Mouse (Mus musculus) liver, embryonic 14.5 days (tissue): Measurements from ENCODE around the gene Wfdc17. TPM values are rescaled to one million over a fixed set of nuclear protein-coding genes. Genes with fewer than 3 reads are reported as not detected.

Experiments
- ATAC-seq: fragments of 200-750 bp; cut with Nextera tagmentation; 2 replicates; pipeline ENCODE4 v1.8.0; 2017; ENCODE audit warnings: moderate number of reproducible peaks, mild to moderate bottlenecking, moderate library complexity; ENCODE audit not compliant: insufficient read depth
- DNase-seq, 3 experiments: peaks; one replicate each; pipeline ENCODE4 v3.0.0-alpha.2; 2012 to 2013; ENCODE audit warnings: low read depth in 3 of 3, low spot score in 3 of 3
- H3K27ac ChIP-seq: fragments of 300-500 bp; sonication (generic); 2 replicates; pipeline ENCODE4 v1.5.1; 2014; ENCODE audit warnings: moderate library complexity, mild to moderate bottlenecking, control low read depth, inconsistent platforms
- H3K27me3 ChIP-seq: fragments of 300-500 bp; sonication (generic); 2 replicates; pipeline ENCODE4 v1.6.1; 2014; ENCODE audit warnings: mild to moderate bottlenecking, low read length, moderate library complexity; ENCODE audit not compliant: control insufficient read depth, insufficient read depth
- H3K36me3 ChIP-seq: fragments of 300-500 bp; sonication (generic); replicated peaks from 2 replicates; pipeline ENCODE4 v1.6.1; 2014; ENCODE audit warnings: low read depth; ENCODE audit not compliant: control insufficient read depth, insufficient read depth
- H3K4me1 ChIP-seq, 2 experiments: fragments of 200-500 bp in 1 of 2; fragments of 300-500 bp in 1 of 2; sonication (generic) in 1 of 2; replicated peaks; 2 replicates each; pipeline ENCODE4 v1.6.1; 2012 to 2014; ENCODE audit warnings: antibody characterized with exemption in 1 of 2, inconsistent platforms in 1 of 2, low read length in 1 of 2; ENCODE audit not compliant: control insufficient read depth in 2 of 2, insufficient read depth in 2 of 2
- H3K4me2 ChIP-seq: fragments of 300-500 bp; sonication (generic); 2 replicates; pipeline ENCODE4 v1.6.1; 2014; ENCODE audit warnings: low read depth, mild to moderate bottlenecking, control low read depth, moderate library complexity
- H3K4me3 ChIP-seq, 2 experiments: fragments of 200-500 bp in 1 of 2; fragments of 300-500 bp in 1 of 2; sonication (generic) in 1 of 2; 2 replicates each; pipeline ENCODE4 v1.5.1; 2012 to 2014; ENCODE audit warnings: low read depth in 2 of 2, low read length in 2 of 2, mild to moderate bottlenecking in 2 of 2, control low read depth in 1 of 2, inconsistent platforms in 1 of 2, moderate library complexity in 1 of 2; ENCODE audit not compliant: insufficient read depth in 1 of 2
- H3K9ac ChIP-seq: fragments of 300-500 bp; sonication (generic); replicated peaks from 2 replicates; pipeline ENCODE4 v1.6.1; 2014; ENCODE audit warnings: mild to moderate bottlenecking, control low read depth, moderate library complexity
- H3K9me3 ChIP-seq: fragments of 300-500 bp; sonication (generic); 2 replicates; pipeline ENCODE4 v1.6.1; 2016; ENCODE audit warnings: low read length, mixed read lengths; ENCODE audit not compliant: control insufficient read depth
- CTCF ChIP-seq: IDR thresholded peaks from 2 replicates; pipeline ENCODE4 v1.5.1; 2016; ENCODE audit warnings: antibody characterized with exemption, low read depth, control low read depth
- EP300 ChIP-seq: IDR thresholded peaks from 2 replicates; pipeline ENCODE4 v1.6.1; 2016; ENCODE audit warnings: antibody characterized with exemption, low read depth
- WGBS: fragments of 180-500 bp; shearing (Covaris S2); extraction: QIAGEN DNeasy Blood & Tissue Kit; methylation state at CpG from one replicate; pipeline ENCODE4 v1.1.7; 2014; ENCODE audit not compliant: insufficient replicate concordance; 5-methylcytosine and 5-hydroxymethylcytosine counted together
- polyA plus RNA-seq, 2 experiments: library from polyadenylated mRNA; depleted of rRNA in 1 of 2; stranded (reverse) in 1 of 2; unstranded in 1 of 2; fragments of >200 nt; fragmentation: Nextera tagmentation in 1 of 2; extraction: Ambion mirVana in 1 of 2; gene quantifications; 2 replicates each; pipeline versions ENCODE4 v1.2.1 to v1.2.3; 2012 to 2014

Wfdc17 gene
- polyA plus RNA-seq, 2 experiments = 7.9 to 21.7 TPM

- H3K4me3 ChIP-seq = peak within 1 kb of the TSS; percentile 93
- DNase-seq = peak; percentile 74 to 75 (median 74)
- peak; percentile 95 for ATAC-seq
- H3K36me3 ChIP-seq = peaks cover 11% of the 10 kb centered on the region
- TF ChIP-seq EP300 (no peak), CTCF (0 out of 2 replicates have a peak, but pooled peaks have one; percentile 8)
- under 1% methylated on average over 47 of the region's 47 CpGs for WGBS
- H3K27me3 ChIP-seq = no peaks in the 10 kb centered on the region
- peak within 1 kb of the TSS; percentile 80 for H3K9ac ChIP-seq
- peak within 1 kb of the TSS; percentile 86 for H3K4me2 ChIP-seq
- no peaks in the 10 kb centered on the region; the same call in 1 of the 2 replicates for H3K9me3 ChIP-seq
- H3K4me1 ChIP-seq = peaks cover 2 to 13% of the 10 kb centered on the region in 2 experiments
- peak within 1 kb of the TSS; percentile 20; the same call in 1 of the 2 replicates for H3K27ac ChIP-seq
Observed at GRCm38 (mm10) chr11:83753581-83754181, 49.9 kb downstream of the Wfdc17 start, which contains the start of gene Heatr6. Heatr6 (plus strand) TSS chr11:83753696.

- Histone ChIP-seq H3K36me3 (peaks cover 11% of the 10 kb centered on the region), H3K27me3 (no peaks in the 10 kb centered on the region), H3K9me3 (no peaks in the 10 kb centered on the region; the same call in 1 of the 2 replicates), H3K4me2 (peak overlapping the region; percentile 86), H3K4me1 (peaks cover 2 to 13% of the 10 kb centered on the region in 2 experiments), H3K27ac (no peak overlapping the region), H3K4me3 (peak overlapping the region; percentile 93), H3K9ac (peak overlapping the region; percentile 80)
- no peak for ATAC-seq
- TF ChIP-seq CTCF = no peak
- TF ChIP-seq EP300 = no peak
- DNase-seq = no peak
- 8% methylated on average over 8 of the region's 8 CpGs for WGBS
Observed at GRCm38 (mm10) chr11:83754227-83754626, 50.4 kb downstream of the Wfdc17 start.

Other genes starting within 250 kb of the Wfdc17 start
- gene Mmp28, start 240.9 kb upstream of the Wfdc17 start, polyA plus RNA-seq (2012; rRNA removed) = 0.31 and 0.34 TPM in 2 replicates
- 0.10 and 0.24 TPM in 2 replicates for gene Mmp28, start 240.9 kb upstream of the Wfdc17 start, polyA plus RNA-seq (2014; fragmentation: Nextera tagmentation; extraction: Ambion mirVana)
- gene Taf15, start 230.9 kb upstream of the Wfdc17 start, polyA plus RNA-seq (2012; rRNA removed) = 18.4 and 43.1 TPM in 2 replicates
- 1.9 and 2.2 TPM in 2 replicates for gene Taf15, start 230.9 kb upstream of the Wfdc17 start, polyA plus RNA-seq (2014; fragmentation: Nextera tagmentation; extraction: Ambion mirVana)
- gene Heatr9, start 181.8 kb upstream of the Wfdc17 start, polyA plus RNA-seq (2012; rRNA removed) = not detected in 2 replicates
- gene Heatr9, start 181.8 kb upstream of the Wfdc17 start, polyA plus RNA-seq (2014; fragmentation: Nextera tagmentation; extraction: Ambion mirVana) = not detected in 2 replicates
- gene Ccl5, start 173.5 kb upstream of the Wfdc17 start, polyA plus RNA-seq (2012; rRNA removed) = 0.39 and 0.42 TPM in 2 replicates
- gene Ccl5, start 173.5 kb upstream of the Wfdc17 start, polyA plus RNA-seq (2014; fragmentation: Nextera tagmentation; extraction: Ambion mirVana) = 0.77 and 0.95 TPM in 2 replicates
- 5.7 and 9.7 TPM in 2 replicates for gene Ccl9, start 125.4 kb upstream of the Wfdc17 start, polyA plus RNA-seq (2012; rRNA removed)
- 33.4 and 35.5 TPM in 2 replicates for gene Ccl9, start 125.4 kb upstream of the Wfdc17 start, polyA plus RNA-seq (2014; fragmentation: Nextera tagmentation; extraction: Ambion mirVana)
- 2.4 and 2.6 TPM in 2 replicates for gene Ccl6, start 110.9 kb upstream of the Wfdc17 start, polyA plus RNA-seq (2012; rRNA removed)
- gene Ccl6, start 110.9 kb upstream of the Wfdc17 start, polyA plus RNA-seq (2014; fragmentation: Nextera tagmentation; extraction: Ambion mirVana) = 9.2 and 12.7 TPM in 2 replicates
- not detected in 2 replicates for gene Rpl9-ps1, start 58.4 kb upstream of the Wfdc17 start, polyA plus RNA-seq (2012; rRNA removed)
- not detected in 2 replicates for gene Rpl9-ps1, start 58.4 kb upstream of the Wfdc17 start, polyA plus RNA-seq (2014; fragmentation: Nextera tagmentation; extraction: Ambion mirVana)
- 0.83 and 1.2 TPM in 2 replicates for gene Ccl3, start 54.6 kb upstream of the Wfdc17 start, polyA plus RNA-seq (2012; rRNA removed)
- 1.1 TPM in 2 replicates for gene Ccl3, start 54.6 kb upstream of the Wfdc17 start, polyA plus RNA-seq (2014; fragmentation: Nextera tagmentation; extraction: Ambion mirVana)
- 0.31 and 0.45 TPM in 2 replicates for gene Ccl4, start 41.4 kb upstream of the Wfdc17 start, polyA plus RNA-seq (2012; rRNA removed)
- 0.30 and 0.84 TPM in 2 replicates for gene Ccl4, start 41.4 kb upstream of the Wfdc17 start, polyA plus RNA-seq (2014; fragmentation: Nextera tagmentation; extraction: Ambion mirVana)
- gene Wfdc18, start 5.0 kb downstream of the Wfdc17 start, polyA plus RNA-seq (2012; rRNA removed) = not detected in 2 replicates
- not detected in 2 replicates for gene Wfdc18, start 5.0 kb downstream of the Wfdc17 start, polyA plus RNA-seq (2014; fragmentation: Nextera tagmentation; extraction: Ambion mirVana)
- 4.9 and 6.5 TPM in 2 replicates for gene Wfdc21, start 42.9 kb downstream of the Wfdc17 start, polyA plus RNA-seq (2012; rRNA removed)
- 12.4 and 22.8 TPM in 2 replicates for gene Wfdc21, start 42.9 kb downstream of the Wfdc17 start, polyA plus RNA-seq (2014; fragmentation: Nextera tagmentation; extraction: Ambion mirVana)
- gene Heatr6, start 49.7 kb downstream of the Wfdc17 start, polyA plus RNA-seq (2012; rRNA removed) = 3.6 and 3.8 TPM in 2 replicates
- 5.6 and 6.0 TPM in 2 replicates for gene Heatr6, start 49.7 kb downstream of the Wfdc17 start, polyA plus RNA-seq (2014; fragmentation: Nextera tagmentation; extraction: Ambion mirVana)
- 1.8 and 2.2 TPM in 2 replicates for gene Hnf1b, start 146.1 kb downstream of the Wfdc17 start, polyA plus RNA-seq (2012; rRNA removed)
- gene Hnf1b, start 146.1 kb downstream of the Wfdc17 start, polyA plus RNA-seq (2014; fragmentation: Nextera tagmentation; extraction: Ambion mirVana) = 2.4 and 2.9 TPM in 2 replicates
- 5.2 and 8.6 TPM in 2 replicates for gene Ddx52, start 238.1 kb downstream of the Wfdc17 start, polyA plus RNA-seq (2012; rRNA removed)
- 15.6 and 16.6 TPM in 2 replicates for gene Ddx52, start 238.1 kb downstream of the Wfdc17 start, polyA plus RNA-seq (2014; fragmentation: Nextera tagmentation; extraction: Ambion mirVana)